Mouse (Mus musculus) left cerebral cortex, postnatal 10 days (tissue): ENCODE data around the gene Srrm4. TPM values are rescaled to one million over a fixed set of nuclear protein-coding genes. Genes with fewer than 3 reads are reported as not detected.

ENCODE experiments used
- DNase-seq, 2 experiments: peaks; one replicate each; pipeline ENCODE4 v3.0.0; 2021 to 2022; ENCODE audit warnings: low spot score in 2 of 2, mixed read lengths in 1 of 2; ENCODE audit errors: extremely low spot score in 1 of 2
- intact Hi-C: fragments of 180-260 bp; cut with DNase I; formaldehyde crosslinking; loops from one replicate; pipeline ENCODE4 v1.15.1; 2025
- total RNA-seq, 2 experiments: library from RNA; stranded (reverse); gene quantifications; 2 replicates each; pipeline ENCODE4 v1.2.3; 2021

Srrm4 gene
- total RNA-seq, 2 experiments from 2014 or later: 32.2 to 33.9 TPM

GRCm38 (mm10) chr5:116389321-116389720 is 202.3 kb downstream of the Srrm4 start:
- no peak for DNase-seq
- intact Hi-C loops: no loop called here

Other genes with a start within 250 kb of the Srrm4 start
- gene Hspb8, start 169.0 kb downstream of the Srrm4 start, total RNA-seq: 1 to 10 TPM; 4.1 to 6.3 TPM